Mouse (Mus musculus) myocyte (in vitro differentiated cells): ENCODE measurements at regions not wholly inside any gene's neighbourhood (a gene's known extent, or its start where the extent isn't known, plus 50 kb on each side); places are given as distances from the start of the nearest gene placed in this dataset.

Experiments
- MAX ChIP-seq: IDR thresholded peaks from one replicate; pipeline ENCODE4 v1.6.1; 2011; ENCODE audit warnings: low read depth, mild to moderate bottlenecking, control low read depth
- POLR2AphosphoS2 ChIP-seq: IDR thresholded peaks from one replicate; pipeline ENCODE4 v1.6.1; 2011; ENCODE audit warnings: low read depth, control low read depth; ENCODE audit not compliant: insufficient read length

- TF ChIP-seq MAX (no peak), POLR2AphosphoS2 (no peak)
These were observed 182.4 kb upstream of the Elavl2 start for GRCm38 (mm10) chr4:91583035-91583434.
